Mouse (Mus musculus) cerebellum, adult 2 months (tissue): Measurements from ENCODE around the gene Ssbp3.

Experiments
- CTCF ChIP-seq: fragments of 200-500 bp; IDR thresholded peaks from 2 replicates; pipeline ENCODE4 v1.5.1; 2011; ENCODE audit warnings: low read depth, mild to moderate bottlenecking, control low read depth, low read length, moderate library complexity, borderline replicate concordance; ENCODE audit not compliant: insufficient read depth
- POLR2A ChIP-seq: fragments of 200-500 bp; IDR thresholded peaks from 2 replicates; pipeline ENCODE4 v1.6.1; 2011; ENCODE audit warnings: low read length, control low read depth, borderline replicate concordance; ENCODE audit not compliant: insufficient read depth

DNA sequence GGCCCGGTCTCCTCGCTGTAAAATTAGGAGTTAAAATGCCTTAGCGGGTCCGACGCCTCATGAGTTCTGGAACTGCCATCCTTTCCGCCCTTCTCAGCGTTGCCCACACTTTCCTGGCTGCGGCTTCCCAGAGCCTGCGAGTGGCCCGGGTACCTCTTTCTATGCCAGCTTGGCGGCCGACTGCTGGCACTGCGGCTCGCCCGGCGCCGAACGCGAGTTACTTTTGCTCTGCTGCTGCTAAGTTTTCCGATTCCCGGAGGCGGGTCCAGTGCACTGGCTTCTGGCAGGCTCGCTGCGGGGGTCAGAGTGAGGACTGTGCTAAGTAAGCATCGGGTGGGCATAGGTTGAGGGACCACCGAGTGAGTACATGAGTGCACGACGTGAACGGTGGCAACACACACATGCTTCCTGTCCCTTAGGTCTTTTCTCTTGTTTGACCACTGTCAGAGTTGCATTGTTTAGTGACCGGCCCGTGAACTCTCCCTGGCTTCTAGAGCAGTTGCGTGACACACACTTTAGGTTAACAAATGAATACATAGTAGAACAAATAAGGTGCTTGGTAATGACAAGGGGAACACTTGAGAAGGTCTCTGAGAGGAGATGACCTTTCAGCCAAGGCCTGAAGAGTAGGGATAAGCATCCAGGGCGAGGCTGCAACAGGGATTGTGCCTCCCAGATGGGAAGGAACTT, 156.8 kb downstream of the Ssbp3 start:
- TF ChIP-seq CTCF (no peak), POLR2A (no peak)
